Mouse (Mus musculus): ENCODE measurements around the gene Cracr2a.

- TF ChIP-seq GATA1 (IDR thresholded peaks at IDR 0.05; ENCODE audit: borderline replicate concordance, low read length) (no peak), FLI1 (IDR thresholded peaks at IDR 0.05; ENCODE audit: low read length) (0 out of 2 replicates have a peak, but pooled peaks have one; percentile 12)
Observed at GRCm38 (mm10) chr6:127723126-127723525, 162.0 kb downstream of the Cracr2a start.

Data from megakaryocyte, embryonic 14.5 days (primary cell).